In the genomic region with DNA sequence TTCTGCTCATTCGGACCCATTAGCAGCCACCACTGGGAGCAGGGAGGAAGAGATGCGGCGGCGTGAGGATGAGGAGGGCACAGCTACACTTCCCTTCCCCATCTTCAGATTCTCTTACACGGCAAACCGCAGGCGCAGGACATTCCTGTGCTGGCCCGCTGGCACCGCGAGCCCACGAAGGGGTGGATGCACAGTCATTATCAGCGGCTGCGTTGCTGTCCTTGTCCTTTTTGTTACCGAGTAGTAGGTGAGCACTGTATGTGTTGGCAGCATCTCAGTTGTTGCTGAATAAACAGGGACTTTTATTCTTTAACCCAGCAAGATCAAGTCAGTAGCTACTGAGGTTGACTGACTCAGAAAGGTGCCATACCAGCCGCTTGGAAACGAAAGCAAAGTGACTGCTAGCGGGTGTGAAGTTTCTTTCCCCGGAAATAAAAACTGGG, we compare ENCODE assay signal across 8 mouse cellular contexts. TPM values are rescaled to one million over a fixed set of nuclear protein-coding genes. Genes with fewer than 3 reads are reported as not detected.
DNase-seq lines count a peak whose midpoint lies in the region; ATAC-seq and TF ChIP-seq lines count a peak whose summit lies in the region.

No protein-coding gene starts in this region.

- DNase-seq in heart, adult 2 months, result peak in 1 of 2 experiments; percentile 26
- no peak for DNase-seq in heart, postnatal 25 days (ENCODE audit: low spot score)
- no peak for DNase-seq in embryonic facial prominence, embryonic 14.5 days (ENCODE audit: low spot score)
- DNase-seq in intestine, embryonic 14.5 days (ENCODE audit: low spot score), result peak; percentile 55
- DNase-seq in left cerebral cortex, postnatal 36 days (ENCODE audit: low spot score in 2 of 2), result no peak
- DNase-seq in adrenal gland, postnatal 10 days, result no peak

- H3K4me3 ChIP-seq in heart, adult 2 months, result peak overlapping the region; percentile 39
- H3K4me3 ChIP-seq in embryonic facial prominence, embryonic 14.5 days (ENCODE audit: low read depth, low read length), result peak overlapping the region; percentile 25
- H3K4me3 ChIP-seq in intestine, embryonic 14.5 days (ENCODE audit: low read depth, low read length), result peak overlapping the region; percentile 21
- peak overlapping the region; percentile 33 for H3K4me3 ChIP-seq in lung, embryonic 15.5 days
- H3K4me3 ChIP-seq in stomach, embryonic 16.5 days (replicated peaks; ENCODE audit: low read length), result peak overlapping the region; percentile 36

- no peak overlapping the region for H3K27ac ChIP-seq in heart, adult 2 months
- H3K27ac ChIP-seq in embryonic facial prominence, embryonic 14.5 days (replicated peaks; ENCODE audit: low read depth, low read length), result no peak overlapping the region
- no peak overlapping the region for H3K27ac ChIP-seq in intestine, embryonic 14.5 days (ENCODE audit: low read depth)
- H3K27ac ChIP-seq in lung, embryonic 15.5 days, result no peak overlapping the region
- H3K27ac ChIP-seq in stomach, embryonic 16.5 days (ENCODE audit: low read length), result no peak overlapping the region

- no peaks in the 10 kb centered on the region for H3K27me3 ChIP-seq in heart, adult 2 months (ENCODE audit: control insufficient read depth, insufficient read depth, low read length)
- H3K27me3 ChIP-seq in embryonic facial prominence, embryonic 14.5 days (replicated peaks; ENCODE audit: control insufficient read depth, insufficient read depth, low read length), result no peaks in the 10 kb centered on the region
- no peaks in the 10 kb centered on the region for H3K27me3 ChIP-seq in intestine, embryonic 14.5 days (replicated peaks; ENCODE audit: control insufficient read depth, insufficient read depth, low read length)
- H3K27me3 ChIP-seq in lung, embryonic 15.5 days, result no peaks in the 10 kb centered on the region; the same call in 1 of the 2 replicates
- no peaks in the 10 kb centered on the region for H3K27me3 ChIP-seq in stomach, embryonic 16.5 days (ENCODE audit: control insufficient read depth, insufficient read depth, low read length)

- WGBS in heart, adult 2 months, result 15% methylated on average over 18 of the region's 18 CpGs
- 42% methylated on average over 18 of the region's 18 CpGs for WGBS in embryonic facial prominence, embryonic 14.5 days
- 35% methylated on average over 18 of the region's 18 CpGs for WGBS in intestine, embryonic 14.5 days
- WGBS in lung, embryonic 15.5 days, result 21% methylated on average over 18 of the region's 18 CpGs
- WGBS in stomach, embryonic 16.5 days, result 20% methylated on average over 18 of the region's 18 CpGs

- no peaks in the 10 kb centered on the region for H3K79me2 ChIP-seq in heart, adult 2 months (replicated peaks; ENCODE audit: control insufficient read depth, insufficient read depth, low read length)

- no peaks in the 10 kb centered on the region for H3K36me3 ChIP-seq in heart, adult 2 months (ENCODE audit: control insufficient read depth, insufficient read depth, low read length)
- H3K36me3 ChIP-seq in embryonic facial prominence, embryonic 14.5 days (ENCODE audit: control insufficient read depth, insufficient read depth, low read length), result no peaks in the 10 kb centered on the region
- H3K36me3 ChIP-seq in intestine, embryonic 14.5 days (ENCODE audit: control insufficient read depth, insufficient read depth, low read length), result no peaks in the 10 kb centered on the region
- no peaks in the 10 kb centered on the region for H3K36me3 ChIP-seq in lung, embryonic 15.5 days
- no peaks in the 10 kb centered on the region for H3K36me3 ChIP-seq in stomach, embryonic 16.5 days (ENCODE audit: control insufficient read depth, insufficient read depth, low read length)

- TF ChIP-seq EP300 in heart, adult 2 months (IDR thresholded peaks at IDR 0.05; ENCODE audit: insufficient read depth, low read depth, low read length), result no peak

- H3K4me1 ChIP-seq in heart, adult 2 months (ENCODE audit: control insufficient read depth, insufficient read depth, low read length), result no peaks in the 10 kb centered on the region
- no peaks in the 10 kb centered on the region for H3K4me1 ChIP-seq in embryonic facial prominence, embryonic 14.5 days (ENCODE audit: control insufficient read depth, insufficient read depth, low read length)
- H3K4me1 ChIP-seq in intestine, embryonic 14.5 days (replicated peaks; ENCODE audit: control insufficient read depth, insufficient read depth, low read length), result peaks cover 5% of the 10 kb centered on the region; the same call in 1 of the 2 replicates
- H3K4me1 ChIP-seq in lung, embryonic 15.5 days, result no peaks in the 10 kb centered on the region
- no peaks in the 10 kb centered on the region for H3K4me1 ChIP-seq in stomach, embryonic 16.5 days (ENCODE audit: control insufficient read depth, insufficient read depth, low read length)

- H3K9me3 ChIP-seq in embryonic facial prominence, embryonic 14.5 days (ENCODE audit: control insufficient read depth, low read length), result no peaks in the 10 kb centered on the region
- no peaks in the 10 kb centered on the region for H3K9me3 ChIP-seq in intestine, embryonic 14.5 days (ENCODE audit: control insufficient read depth, low read length)
- H3K9me3 ChIP-seq in lung, embryonic 15.5 days, result no peaks in the 10 kb centered on the region
- H3K9me3 ChIP-seq in stomach, embryonic 16.5 days (replicated peaks; ENCODE audit: control insufficient read depth, low read length), result no peaks in the 10 kb centered on the region

- intact Hi-C loops in heart, adult 2 months (cut with DNase I), result no loop called here
- intact Hi-C loops in heart, postnatal 25 days (cut with DNase I), result no loop called here
- intact Hi-C loops in left cerebral cortex, postnatal 36 days (cut with DNase I), result no loop called here

- ATAC-seq in embryonic facial prominence, embryonic 14.5 days (ENCODE audit: low read depth), result no peak
- no peak for ATAC-seq in intestine, embryonic 14.5 days (replicated peaks; ENCODE audit: low FRiP score, low TSS enrichment, low read depth)
- no peak for ATAC-seq in lung, embryonic 15.5 days (ENCODE audit: borderline replicate concordance, extremely low read depth, low FRiP score, low TSS enrichment)
- ATAC-seq in stomach, embryonic 16.5 days (ENCODE audit: insufficient read depth, low FRiP score), result no peak

- H3K9ac ChIP-seq in heart, adult 2 months (ENCODE audit: low read depth, low read length), result peak overlapping the region; percentile 15
- H3K9ac ChIP-seq in embryonic facial prominence, embryonic 14.5 days (ENCODE audit: low read depth, low read length), result peak overlapping the region; percentile 46; the same call in 1 of the 2 replicates
- H3K9ac ChIP-seq in intestine, embryonic 14.5 days (ENCODE audit: low read length), result peak overlapping the region; percentile 17; the same call in 1 of the 2 replicates
- H3K9ac ChIP-seq in lung, embryonic 15.5 days, result no peak overlapping the region; the same call in 1 of the 2 replicates
- H3K9ac ChIP-seq in stomach, embryonic 16.5 days (ENCODE audit: low read length), result peak overlapping the region; percentile 4; the same call in 1 of the 2 replicates

- no peak for TF ChIP-seq POLR2A in heart, adult 2 months (IDR thresholded peaks at IDR 0.05; ENCODE audit: insufficient read depth, low read depth, low read length)

- no peak for TF ChIP-seq CTCF in heart, adult 2 months (IDR thresholded peaks at IDR 0.05)

- peak overlapping the region; percentile 51 for H3K4me2 ChIP-seq in embryonic facial prominence, embryonic 14.5 days (ENCODE audit: low read depth, low read length)
- H3K4me2 ChIP-seq in intestine, embryonic 14.5 days (ENCODE audit: low read length), result peak overlapping the region; percentile 56
- H3K4me2 ChIP-seq in lung, embryonic 15.5 days, result peak overlapping the region; percentile 56
- H3K4me2 ChIP-seq in stomach, embryonic 16.5 days (ENCODE audit: low read depth, low read length), result peak overlapping the region; percentile 51

RNA-seq across cellular contexts. Expression of a gene that starts 13.8 kb away (rescaled TPM):
- total RNA-seq in heart, adult 2 months (2021), result 10 to 100 TPM; 76.8 to 90.7 TPM
- 7.5 and 12.7 TPM in 2 replicates for polyA plus RNA-seq in heart, adult 2 months (2012; rRNA removed)
- total RNA-seq in heart, postnatal 25 days (2021), result 10 to 100 TPM; 73.6 to 82.5 TPM
- 668 and 685 TPM in 2 replicates for polyA plus RNA-seq in embryonic facial prominence, embryonic 14.5 days (2014; fragmentation: Nextera tagmentation; extraction: Ambion mirVana)
- polyA plus RNA-seq in intestine, embryonic 14.5 days (2014; fragmentation: Nextera tagmentation; extraction: Ambion mirVana), result 716 and 762 TPM in 2 replicates
- polyA plus RNA-seq in lung, embryonic 15.5 days (2015; fragmentation: Nextera tagmentation; extraction: Ambion mirVana), result 644 and 703 TPM in 2 replicates
- polyA plus RNA-seq in stomach, embryonic 16.5 days (2015; fragmentation: Nextera tagmentation; extraction: Ambion mirVana), result 539 and 637 TPM in 2 replicates
- total RNA-seq in left cerebral cortex, postnatal 36 days (2021), result 100 to 1,000 TPM; 295 to 303 TPM
- 100 to 1,000 TPM; 235 to 272 TPM for total RNA-seq in adrenal gland, postnatal 10 days (2021)

Comparison
In these comparisons a context has a peak if more than half of its experiments do, and no peak if none do; other contexts are left out.
1. RNA of a gene that starts 13.8 kb away (polyA plus RNA-seq): 716 to 762 TPM in intestine, embryonic 14.5 days, 668 to 685 TPM in embryonic facial prominence, embryonic 14.5 days, 644 to 703 TPM in lung, embryonic 15.5 days and 539 to 637 TPM in stomach, embryonic 16.5 days; 7.5 to 12.7 TPM in heart, adult 2 months; every median in the first group is over 10 times any median in the second.
2. Peak in every context shown above with its lines, with median percentiles within 50 percentile points of each other: H3K4me3 ChIP-seq and H3K4me2 ChIP-seq.